Mouse (Mus musculus) adrenal gland, adult 2 months (tissue): ENCODE results near the gene Srebf1. TPM values are rescaled to one million over a fixed set of nuclear protein-coding genes. Genes with fewer than 3 reads are reported as not detected.

Experiments used
- DNase-seq: peaks from one replicate; pipeline ENCODE4 v3.0.0; 2021
- long read RNA-seq: library from polyadenylated mRNA; stranded (forward); transcript quantifications from one replicate; pipeline ENCODE4 v2.0.0, GENCODE M21; 2021
- polyA plus RNA-seq: library from polyadenylated mRNA; depleted of rRNA; stranded (reverse); fragments of >200 nt; gene quantifications from 2 replicates; pipeline ENCODE4 v1.2.3, GENCODE M21; 2012; rRNA removed
- total RNA-seq, 2 experiments: library from RNA; stranded (reverse); gene quantifications; 2 replicates each; pipeline ENCODE4 v1.2.3; 2021

Srebf1 gene
- total RNA-seq (100 to 1,000 TPM; 201 to 250 TPM), polyA plus RNA-seq (661 and 745 TPM in 2 replicates)
- long read RNA-seq, full-length matches to known transcripts = 86 of 221 reads
- long read RNA-seq, partial matches to known transcripts = 36 of 221 reads
- long read RNA-seq, other reads (novel, unspliced or antisense) = 99 of 221 reads

DNA sequence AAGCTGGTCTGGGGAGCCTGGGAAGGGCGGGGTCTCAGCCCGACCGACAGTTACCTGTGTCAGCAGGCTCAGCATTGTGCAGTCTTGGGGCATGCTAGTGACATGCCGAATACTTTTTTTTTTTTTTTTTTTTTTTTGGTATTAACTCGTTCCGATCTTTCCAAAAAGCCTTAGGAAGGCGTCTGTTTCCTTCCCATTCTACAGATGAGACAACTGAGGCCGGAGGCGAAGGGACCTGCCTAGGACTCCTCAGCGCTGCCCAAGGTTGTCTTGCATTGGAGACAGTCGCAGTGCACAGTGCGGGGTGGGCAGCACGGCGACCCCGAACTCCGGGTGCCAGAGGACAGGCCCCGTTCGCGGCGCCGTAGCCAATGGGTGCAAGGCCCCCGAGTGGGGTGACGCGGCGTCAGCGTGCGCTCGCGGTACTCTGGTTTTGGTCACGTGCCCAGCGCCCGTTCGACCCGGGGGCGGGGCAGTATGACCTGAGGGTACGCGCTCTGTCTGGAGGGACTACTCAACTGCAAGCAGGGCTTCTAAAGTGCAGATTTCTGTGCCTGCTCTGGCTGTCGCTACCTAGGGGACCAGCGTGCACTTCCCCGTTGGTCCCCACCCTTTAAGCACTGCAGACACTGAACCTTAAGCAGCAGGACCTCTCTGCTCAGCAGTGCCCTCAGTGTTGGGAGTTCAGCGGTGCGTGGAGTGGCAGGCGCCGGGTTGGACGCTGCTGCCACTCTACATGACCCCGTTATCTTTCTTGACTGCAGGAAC, at the start of gene Srebf1:
Gene Srebf1, minus strand, starts transcription at position 113 of the 768 bp plus-strand sequence.
- peak; percentile 92 for DNase-seq

DNA sequence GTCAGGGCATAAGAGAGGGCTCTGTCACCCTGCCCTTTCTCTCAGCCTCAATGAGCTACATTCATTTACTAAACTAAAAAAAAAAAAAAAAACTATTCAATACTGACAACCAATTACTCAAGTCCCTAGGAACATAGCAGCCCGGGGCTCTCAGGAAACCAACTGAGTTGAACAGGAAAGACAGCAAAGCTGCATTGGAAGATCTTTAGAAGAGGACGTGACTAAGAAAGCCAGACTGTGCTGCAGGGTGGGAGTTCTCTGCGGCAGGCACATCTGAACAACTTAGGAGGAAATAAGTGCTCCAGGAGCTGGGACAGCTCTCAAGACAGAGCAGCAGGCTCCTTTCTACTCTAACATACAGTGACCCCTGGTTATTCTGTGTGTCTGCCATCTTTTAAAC, 46.2 kb upstream of the Srebf1 start:
- DNase-seq = no peak

DNA sequence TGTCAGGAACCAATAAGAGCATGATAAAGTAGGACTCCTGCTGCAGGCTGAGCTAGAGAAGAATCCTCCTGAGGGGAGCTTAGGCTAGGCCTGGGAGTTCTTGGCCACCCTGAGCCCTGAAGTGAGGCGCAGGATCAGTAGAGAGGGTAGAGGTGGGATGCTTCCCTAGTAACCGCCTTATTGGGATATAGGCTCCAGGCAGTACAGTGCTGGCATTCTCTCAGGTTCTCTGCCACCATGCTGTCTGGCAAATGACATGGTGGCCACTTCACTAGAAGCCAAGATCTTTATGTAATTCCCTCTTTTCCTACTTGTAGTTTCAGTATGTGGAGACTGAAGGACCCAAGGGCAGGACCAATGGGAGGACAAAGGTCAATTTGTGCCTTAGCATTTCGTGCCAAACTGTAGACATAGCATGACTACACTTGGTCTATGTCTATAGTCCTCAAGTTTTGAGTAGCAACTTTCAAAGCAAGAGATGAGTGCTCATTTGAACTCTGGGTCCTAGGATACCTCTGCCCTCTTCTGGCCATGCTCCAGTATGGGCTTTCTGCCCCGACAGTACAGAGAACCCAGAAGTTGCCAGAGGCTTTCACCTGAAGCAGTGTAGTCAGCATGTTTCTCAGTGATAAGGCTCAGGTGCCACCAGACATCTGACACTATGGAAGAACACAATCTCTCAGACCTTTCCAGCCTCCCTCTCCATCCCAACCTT, 43.0 kb upstream of the Srebf1 start:
- no peak for DNase-seq

DNA sequence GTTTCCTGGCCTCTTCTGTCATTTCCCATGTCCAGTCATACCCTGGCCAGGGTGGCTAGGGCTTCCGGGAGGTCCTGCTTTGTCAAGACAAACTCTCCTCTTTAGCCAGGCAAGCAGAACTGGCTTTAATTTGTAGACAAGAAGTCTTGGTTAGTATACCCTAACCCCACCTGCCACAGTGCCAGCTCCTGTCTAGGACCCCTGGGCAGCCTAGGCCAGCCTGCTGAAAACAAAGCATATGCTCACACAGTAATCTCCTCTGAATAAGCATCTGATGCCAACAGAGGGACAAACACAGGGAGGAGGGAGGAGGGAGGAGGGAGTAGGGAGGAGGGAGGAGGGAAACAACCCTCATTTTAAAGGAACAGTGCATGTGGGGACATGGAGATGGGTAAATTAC, 42.3 kb upstream of the Srebf1 start:
- DNase-seq = no peak

DNA sequence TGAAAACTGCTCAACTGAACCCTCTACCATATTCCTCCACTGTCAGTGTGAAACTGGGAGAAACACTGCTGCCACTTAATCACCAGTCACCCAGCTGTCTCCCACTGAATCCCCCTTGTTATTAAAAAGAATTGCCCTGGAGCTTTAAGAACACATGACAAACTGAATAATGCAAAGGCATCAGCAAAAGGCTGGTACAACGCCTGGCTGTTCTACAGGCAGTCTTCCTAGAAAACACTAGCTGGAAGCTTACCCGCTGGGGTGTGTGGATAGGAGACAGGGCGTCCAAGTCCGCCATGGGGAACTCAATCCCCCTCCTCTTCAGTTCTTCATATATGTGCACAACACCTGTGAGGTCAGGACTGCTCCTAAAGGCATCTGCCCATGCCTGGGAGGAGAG, 40.0 kb upstream of the Srebf1 start:
- no peak for DNase-seq

DNA sequence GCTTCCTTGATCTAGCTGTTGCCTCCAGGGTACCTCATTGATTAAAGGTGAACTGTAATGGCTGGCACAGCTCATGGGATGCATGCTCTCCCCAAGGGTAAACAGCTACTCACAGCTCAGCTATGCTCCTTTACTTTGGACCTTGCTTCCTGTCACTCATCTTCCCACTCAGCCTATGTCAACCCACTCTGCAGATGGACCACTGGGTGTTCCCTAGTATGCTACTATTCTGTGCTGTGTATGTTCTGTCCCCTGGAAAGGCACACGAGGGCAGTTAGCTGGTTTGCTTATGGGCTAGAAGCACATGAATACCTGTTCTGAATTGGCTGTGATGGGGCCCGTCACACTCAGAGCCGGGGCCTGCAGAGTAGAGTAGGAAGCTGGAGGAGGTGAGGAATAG, 38.4 kb upstream of the Srebf1 start:
- no peak for DNase-seq

DNA sequence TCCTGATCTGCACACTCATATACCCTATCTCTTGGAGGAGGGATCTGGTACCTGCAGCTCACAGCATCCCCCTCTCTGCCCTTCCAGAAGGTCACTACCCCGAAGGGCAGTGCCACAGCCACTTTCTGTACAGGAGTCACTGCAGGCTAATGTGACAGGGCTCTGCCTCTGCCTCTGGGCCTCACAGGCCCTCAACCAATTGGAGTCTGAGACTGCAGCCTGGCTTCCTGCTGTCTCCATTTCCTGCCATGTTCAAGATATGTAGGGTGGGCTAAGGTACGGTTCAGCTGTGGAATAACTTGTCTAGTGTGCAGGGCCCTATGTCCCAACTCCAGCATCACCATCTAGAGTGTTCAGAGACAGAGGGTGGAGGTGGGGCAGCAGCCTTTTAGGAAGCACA, 35.3 kb upstream of the Srebf1 start:
- no peak for DNase-seq

DNA sequence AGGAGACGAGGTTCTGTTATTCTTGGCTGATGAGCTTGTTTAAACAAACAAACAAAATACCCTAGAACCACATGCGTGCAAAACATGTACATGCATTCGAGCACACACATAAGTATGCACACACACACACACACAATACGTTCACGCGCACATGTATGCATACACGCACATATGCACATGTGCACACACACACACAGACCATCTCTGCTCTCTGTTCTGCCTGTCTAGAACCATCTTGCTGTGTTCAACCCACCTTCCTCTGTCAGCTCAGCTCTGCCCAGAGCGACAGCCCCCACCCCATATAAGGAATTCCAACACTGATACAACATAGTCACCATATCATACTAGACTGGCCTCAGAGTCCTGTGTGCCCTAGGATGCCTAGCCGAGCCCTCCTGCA, 34.3 kb upstream of the Srebf1 start:
- DNase-seq = no peak

DNA sequence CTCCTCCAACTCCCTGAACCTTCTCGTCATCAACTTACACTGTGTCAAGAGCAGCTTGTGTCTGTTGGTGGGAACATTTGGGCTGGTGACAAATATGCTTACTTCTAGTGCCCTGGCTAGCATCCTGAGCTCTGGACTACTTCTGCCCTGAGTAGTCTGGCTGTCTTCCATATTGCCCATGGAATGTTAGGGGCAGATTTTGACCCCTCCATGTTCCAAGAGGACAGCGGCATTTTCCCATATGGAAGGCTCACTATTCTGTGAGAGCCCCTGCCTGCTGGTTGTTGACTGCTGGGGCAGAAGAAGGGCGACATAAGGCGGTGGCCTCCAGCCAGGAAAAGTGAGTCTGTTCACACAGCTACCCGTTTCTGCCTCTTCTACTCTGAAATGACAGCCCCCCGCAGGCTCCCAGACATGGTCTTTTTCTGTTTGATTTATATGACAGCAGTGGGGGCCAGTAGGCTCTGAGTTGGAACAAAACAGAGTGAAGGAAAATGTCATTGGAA, 33.8 kb upstream of the Srebf1 start:
- DNase-seq = peak; percentile 56

DNA sequence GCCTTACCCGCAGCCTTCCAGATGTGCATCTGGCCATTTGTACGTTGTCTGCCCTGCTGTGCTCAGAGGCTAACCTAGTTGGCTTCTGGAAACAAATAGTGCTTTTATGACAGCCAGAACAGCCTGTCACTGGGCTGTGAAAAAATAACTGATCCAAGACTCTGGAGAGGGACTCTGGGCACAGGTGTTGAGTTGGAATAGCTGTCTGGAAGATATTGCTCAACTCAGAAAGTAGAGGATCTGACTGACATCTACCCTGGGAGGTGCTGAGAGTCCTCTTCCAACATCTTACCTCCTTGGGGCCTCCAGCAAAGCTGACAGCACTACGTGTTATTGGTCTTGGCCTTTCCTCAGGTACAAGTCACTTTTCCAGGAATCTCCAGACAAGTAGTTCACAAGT, 33.3 kb upstream of the Srebf1 start:
- DNase-seq = no peak

DNA sequence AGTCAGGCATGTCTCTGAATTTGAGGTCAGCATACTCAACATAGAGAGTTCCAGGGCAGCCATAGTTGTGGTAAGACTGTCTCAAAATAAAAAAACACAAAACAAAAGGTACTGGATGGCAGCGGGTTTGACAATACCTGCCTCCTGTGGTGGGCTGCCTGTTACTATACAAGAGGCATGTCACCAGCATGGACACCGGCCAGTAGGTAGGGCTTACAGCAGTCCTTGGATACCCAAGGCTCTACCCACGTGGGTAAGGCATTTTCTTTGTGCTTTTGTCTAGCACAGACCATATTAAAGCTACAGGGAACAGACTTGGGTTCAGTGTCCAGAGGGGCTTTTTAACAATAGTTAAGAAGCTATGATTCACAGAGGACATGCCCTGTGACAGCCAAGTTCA, 32.8 kb upstream of the Srebf1 start:
- DNase-seq = no peak

DNA sequence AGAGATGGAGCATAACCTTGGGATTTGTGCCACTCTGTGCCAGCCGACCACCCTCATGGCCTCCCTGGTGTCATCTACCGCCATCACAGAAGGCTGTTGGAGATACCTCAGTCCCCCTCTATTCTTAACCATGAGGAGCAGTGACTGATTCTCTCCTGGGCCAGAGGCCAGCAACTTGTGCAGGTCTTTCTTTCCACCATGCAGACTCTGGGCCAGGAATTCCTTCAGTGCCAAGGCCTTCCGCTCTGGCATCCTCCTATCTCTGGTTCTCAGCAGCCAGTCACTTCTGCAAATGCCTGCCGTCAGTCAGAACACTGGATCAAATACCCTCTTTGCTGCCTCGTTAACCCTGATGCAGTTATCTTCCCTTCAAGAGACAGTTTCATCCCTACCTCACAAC, 31.9 kb upstream of the Srebf1 start:
- DNase-seq = peak; percentile 77

DNA sequence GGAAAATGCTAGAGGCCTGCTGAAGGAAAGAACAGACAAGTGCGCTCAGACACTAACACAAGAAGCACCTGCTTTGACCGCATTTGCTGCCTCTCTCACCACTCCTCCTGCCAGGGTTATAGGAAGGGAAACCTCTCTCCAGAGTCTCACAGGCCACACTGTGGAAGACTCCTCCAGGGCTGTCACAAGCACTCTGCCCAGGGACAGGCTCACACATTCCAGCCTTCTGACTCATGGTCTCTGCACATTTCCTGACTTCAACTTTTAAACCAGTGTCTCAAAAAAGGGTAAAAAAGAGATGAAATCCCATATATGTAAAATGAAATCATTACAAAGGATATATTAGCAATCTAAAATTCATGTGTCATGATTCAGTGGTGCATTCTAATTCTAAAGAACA, 31.2 kb upstream of the Srebf1 start:
- peak; percentile 74 for DNase-seq

DNA sequence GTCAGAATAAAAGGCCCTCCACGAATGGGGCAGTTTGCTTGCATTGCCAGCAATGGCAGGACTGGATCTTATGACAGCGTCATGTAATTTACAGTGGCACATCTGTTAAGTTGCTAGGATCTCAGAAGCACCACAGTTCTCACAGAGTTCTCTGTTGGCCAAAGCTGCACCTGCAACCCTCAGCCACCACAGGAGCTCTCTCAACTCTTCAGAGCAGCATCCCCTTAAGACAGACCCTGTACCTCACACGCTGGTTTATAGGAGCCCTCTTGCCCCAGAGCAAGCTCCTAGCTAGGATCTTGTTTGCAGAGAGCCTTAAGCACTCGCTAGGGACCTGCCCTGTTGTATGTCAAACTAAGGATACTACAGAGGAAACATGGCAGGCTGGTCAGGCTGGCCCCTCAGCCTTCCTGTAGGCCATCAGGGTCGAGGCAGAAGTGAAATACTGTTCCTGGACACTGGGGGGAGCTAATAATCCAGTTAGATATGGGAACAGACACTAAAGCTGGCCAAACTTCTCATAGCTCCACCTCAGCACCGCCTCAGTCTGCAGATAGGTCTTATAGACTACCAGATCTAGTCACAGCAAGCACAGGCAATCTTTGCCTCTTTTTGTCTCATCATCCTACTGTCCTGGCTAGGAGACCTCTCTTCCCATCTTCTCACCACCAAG, 28.7 kb upstream of the Srebf1 start:
- peak; percentile 73 for DNase-seq

DNA sequence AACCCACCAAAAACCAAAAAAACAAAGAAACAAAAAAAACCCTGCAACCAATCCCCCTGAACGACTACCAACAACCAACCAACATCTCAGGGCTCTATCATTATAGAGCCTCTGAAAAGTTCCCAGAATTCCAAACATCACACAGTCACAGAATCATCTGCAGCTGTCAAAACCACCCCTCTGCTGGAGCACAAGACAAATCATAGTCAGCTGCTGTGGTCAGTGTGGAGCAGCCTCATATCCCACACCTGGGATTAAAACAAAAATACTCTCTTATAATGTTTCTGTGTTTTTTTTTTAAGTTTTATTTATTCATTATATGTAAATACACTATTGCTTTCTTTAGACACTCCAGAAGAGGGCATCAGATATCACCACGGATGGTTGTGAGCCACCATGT, 27.5 kb upstream of the Srebf1 start:
- DNase-seq = no peak

DNA sequence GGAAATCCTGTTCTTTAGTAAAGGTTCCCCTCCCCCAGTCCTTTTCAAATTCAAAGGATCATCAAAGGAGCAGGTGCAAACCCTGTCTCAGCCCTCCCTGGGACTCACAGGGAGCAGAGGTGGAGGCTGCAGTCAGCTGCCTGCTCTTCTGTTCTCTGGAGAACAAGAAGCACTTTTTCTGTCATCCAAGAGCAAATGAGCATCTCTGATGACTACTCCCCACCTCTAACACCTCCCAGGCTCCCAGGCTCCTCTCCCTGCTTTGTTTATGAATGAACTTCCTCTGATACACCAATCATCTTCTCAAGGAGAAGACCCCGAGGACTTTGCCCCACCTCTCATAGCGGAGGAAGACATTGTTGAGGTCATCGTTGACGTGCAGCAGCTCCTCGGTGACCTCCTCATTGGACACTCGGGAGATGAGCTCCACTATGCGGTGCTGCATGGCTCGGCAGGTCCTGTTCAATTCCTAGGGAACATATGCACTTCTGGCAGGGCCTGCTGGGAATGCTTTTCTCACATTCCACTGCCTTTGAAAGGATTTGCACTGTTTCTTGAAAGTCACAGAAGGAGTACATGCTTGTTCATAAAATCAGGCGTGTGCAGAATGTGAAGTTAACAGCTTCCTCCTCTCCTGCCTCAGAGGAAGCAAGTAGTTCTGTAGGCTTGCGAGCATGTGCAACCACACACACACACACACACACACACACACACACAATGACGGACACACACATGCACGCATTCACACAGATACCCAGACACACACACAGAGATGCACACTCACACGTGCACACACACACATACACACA, 26.4 kb upstream of the Srebf1 start:
- DNase-seq = no peak

DNA sequence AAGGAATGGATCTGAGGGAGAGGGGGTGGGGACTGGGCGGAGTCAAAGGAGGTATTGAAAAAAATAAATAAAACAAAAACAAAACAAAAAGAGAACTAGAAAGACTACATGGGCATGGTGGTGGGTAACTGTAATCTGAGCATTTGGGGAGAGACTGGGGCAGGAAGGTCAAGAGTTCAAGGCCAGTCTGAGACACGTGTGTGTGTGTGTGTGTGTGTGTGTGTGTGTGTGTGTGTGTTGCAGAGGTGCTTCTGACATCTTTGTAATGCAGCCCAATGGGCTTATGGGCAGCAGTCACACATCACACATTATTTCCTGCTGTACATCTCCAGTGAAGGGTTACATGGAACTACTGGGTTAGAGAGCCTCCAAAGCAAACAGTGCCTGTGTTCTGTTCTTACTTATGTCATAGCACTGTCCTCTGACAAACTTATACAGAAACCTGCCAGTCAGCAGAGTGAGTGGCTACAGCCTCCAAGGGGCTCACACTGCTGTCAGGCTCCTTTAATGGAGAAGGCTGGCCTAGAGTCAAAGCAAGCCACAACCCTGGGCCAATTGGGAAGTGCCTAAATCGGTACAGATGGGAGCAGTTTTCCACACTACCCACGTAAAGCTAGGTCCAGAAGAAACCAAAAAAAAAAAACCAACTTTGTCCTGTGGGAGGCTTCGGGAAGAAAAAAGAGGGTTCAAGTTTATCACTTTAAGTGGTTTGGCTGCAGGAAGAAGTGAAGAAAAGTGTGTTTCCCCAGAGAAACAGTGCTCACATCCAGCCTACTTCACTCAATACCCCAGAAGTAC, 25.6 kb upstream of the Srebf1 start:
- no peak for DNase-seq

DNA sequence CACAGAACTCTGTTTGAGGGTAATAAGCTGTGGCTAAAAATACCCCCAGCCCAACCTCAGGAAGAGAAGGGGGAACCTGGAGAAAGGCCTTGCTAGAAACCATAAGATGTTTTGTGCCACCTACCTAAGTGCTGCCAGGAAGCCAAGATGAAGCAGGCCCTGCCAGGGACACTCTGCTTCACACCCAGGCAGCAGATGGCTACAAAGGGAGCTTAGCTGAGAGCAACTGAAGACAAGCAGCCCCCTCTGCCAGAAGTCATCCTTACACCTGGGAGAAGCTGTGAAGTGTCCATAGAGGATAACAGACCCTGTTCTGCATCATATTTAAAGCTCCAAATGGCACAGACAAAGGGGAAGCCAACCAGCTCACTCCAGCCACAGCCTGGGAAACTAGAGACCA, 23.7 kb upstream of the Srebf1 start:
- DNase-seq = no peak

DNA sequence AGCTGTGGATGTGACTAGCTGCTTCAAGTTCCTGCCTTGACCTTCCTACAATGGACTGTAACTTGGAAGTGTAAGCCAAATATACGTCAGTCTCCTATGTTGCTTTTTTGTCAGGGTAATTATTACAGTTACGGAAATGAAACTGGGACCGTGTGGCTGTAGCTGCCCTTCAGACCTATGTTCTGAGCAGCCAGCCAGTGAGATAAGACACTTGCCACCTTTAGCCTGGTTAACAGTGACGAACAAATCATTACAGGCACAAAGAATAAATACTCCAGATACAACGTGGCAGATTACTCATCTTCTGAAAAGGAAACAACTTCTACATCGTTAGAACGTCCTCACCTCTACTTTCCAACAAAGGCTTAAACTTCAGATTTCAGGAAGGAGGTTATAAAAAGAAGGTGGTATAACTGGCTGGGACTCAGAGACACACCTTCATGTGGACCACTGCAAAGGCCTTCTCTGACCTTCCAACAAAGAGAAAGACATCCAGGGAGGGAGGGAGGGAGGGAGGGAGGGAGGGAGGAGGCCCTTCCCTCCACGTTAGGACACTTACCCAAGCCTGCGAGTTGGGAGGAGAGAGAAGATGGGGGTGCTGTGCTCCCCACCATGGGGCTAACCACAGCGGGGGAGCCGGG, 22.2 kb upstream of the Srebf1 start:
- no peak for DNase-seq

DNA sequence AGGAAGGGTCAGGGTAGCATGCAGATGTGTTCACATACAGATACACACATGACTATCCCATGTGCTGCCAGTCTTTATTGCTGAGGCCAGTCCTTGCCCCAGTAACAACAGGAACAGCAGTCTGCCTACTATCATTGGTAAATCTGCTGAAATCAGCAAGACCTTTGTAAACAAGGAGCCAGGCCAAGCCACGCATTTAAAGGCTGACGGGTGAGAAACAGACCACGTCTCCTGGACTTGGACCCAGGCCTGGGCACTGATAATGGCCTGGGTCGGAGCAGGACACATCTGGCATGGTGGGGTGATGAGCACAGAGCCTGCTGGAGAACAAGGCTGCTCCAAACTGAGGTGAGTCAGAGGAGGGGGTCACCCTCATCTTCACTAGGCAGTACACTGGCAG, 18.1 kb upstream of the Srebf1 start:
- DNase-seq = no peak
